Mouse (Mus musculus) 3134 (cell line): ENCODE measurements around the gene Bean1.

Source experiments
- DNase-seq: peaks from one replicate; pipeline ENCODE4 v3.0.0-alpha.2; 2011; ENCODE audit warnings: low spot score; ENCODE audit not compliant: insufficient read length; ENCODE audit errors: extremely low read depth

Bean1 gene

DNA sequence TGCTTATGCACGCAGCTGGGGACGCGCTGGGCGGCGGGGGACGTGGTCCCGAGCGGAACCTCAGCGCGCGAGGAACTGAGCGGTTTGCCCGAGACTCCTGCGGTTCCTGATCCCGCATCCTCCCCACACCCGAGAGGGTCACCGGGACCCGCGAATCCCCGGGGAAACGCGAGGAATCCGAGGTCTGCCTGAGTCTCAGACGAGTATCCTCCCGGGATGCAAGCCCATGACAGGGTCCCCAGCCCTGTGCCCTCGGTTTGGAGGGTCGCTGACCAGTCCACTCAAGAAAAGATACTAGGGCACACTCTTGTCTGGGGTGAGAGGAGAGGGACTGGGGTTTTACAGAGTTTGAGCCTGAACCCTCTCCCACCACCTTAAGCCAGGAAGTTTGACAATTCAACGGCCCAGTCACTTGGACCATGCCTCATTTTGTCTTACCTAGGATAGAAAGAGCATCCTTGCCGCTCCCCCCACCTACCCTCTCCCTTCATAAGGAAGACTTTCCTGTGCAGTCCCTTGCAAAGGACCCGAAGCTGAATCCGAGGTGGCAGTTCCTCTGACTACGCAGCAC is 893 bp downstream of the Bean1 start:
- no peak for DNase-seq

DNA sequence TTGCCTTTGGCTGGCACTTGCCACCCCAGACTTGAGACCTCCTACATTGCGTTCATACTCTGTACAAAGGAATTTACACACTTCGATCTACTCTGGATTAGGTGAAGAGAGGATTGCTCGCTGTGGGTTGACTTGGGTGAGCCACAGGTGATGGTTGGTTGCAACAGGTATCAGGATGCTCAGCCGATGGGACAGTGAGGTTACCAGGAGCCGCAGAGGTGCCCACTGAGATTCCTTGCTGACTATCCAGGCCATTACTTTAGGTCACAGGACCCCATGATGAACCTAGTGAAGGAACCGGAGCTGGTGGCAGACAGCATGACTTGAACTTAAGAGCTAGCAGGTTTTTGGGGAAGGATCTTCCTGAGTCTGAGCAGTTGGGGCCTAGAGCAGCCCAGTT is 2.2 kb downstream of the Bean1 start:
- no peak for DNase-seq

DNA sequence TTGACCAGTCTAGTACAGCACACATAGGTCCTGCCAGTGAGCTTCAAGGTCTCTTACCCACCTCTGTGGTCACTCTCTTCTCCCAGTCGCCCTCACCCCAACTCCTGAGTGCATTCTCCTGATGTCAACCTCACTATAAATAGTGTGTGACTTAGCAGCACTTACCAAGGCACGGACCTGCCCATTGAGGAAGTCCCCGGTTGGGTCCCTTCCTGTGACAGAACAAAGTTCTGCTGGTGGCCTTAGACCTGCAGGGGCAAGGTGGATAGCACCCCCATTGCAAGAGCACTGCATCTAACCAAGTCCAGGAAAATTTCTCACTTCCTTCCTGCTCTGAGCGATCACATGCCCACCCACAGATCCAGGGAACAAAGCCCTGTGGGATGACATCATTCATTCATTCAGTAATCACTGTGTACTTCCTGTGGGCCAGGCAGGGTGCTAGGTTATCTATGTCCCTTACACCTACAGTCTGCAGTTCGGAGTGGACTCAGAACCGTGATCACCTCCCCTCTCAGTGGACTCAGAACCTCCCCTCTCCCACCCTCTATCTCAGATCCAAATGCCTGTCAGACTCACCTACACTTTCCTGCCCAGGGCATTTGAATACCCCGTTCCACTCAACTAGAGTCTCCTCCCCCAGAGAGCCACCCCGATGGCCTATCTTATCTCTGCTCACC is 5.7 kb downstream of the Bean1 start:
- DNase-seq: no peak

DNA sequence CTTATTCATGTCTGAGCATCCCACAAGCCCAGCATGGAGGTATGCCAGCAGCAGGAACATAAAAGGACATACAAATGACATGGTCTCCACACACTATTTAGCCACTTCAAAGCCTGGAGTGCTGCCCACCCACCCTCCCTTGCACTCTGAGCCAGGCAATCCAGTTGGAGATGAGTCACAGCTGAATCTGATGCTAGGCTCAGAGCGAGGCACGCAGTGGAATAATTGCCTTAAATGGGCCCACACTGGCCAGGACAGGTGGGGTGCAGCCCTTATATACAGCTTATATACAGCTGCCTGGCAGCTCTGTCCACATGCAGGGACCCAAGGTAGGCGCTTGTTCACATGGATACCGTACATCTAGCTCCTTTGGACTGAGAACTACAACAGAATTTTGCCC is 6.8 kb downstream of the Bean1 start:
- DNase-seq: no peak

GRCm38 (mm10) chr8:104184905-104185304 is 14.7 kb downstream of the Bean1 start:
- DNase-seq: no peak

DNA sequence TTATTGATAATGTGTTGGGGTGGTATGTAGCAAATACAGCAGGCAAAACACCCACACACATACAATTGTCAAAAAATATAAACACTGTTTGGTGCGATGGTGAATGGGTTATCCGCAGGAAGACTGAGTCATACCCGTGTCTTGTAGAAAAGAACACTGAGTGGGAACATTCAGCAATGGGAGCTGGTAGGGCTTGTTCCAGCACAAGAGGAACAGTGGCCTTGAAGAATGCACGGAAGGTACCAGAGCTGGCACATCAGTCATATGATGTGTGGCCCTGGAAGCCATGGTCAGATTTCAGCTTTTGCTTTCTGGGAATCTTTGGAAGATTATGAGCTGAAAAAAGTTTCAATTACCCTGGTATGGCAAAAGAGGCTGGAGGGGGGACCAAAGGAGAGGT is 16.6 kb downstream of the Bean1 start:
- no peak for DNase-seq

- no peak for DNase-seq
These were observed 17.4 kb downstream of the Bean1 start for GRCm38 (mm10) chr8:104187622-104188021.

DNA sequence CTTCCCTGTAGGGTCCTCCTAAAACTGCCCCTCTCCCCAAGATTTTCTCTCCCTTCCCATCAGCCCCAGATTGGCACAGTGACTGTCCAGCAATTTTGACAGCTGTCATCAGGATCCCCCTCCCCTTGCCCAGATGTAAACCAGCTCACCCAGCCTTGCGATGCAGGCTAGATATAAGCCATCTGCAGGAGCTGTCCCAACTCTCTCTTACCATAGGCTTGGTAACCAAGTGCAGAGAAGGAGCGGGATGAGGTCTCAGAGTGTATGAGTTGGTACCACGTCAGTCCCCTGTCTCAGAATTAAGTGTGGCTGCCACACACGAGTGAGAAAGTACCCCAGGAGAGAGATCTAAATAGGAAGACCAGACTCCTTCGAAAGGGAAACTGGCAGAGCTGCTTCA is 18.2 kb downstream of the Bean1 start:
- no peak for DNase-seq

DNA sequence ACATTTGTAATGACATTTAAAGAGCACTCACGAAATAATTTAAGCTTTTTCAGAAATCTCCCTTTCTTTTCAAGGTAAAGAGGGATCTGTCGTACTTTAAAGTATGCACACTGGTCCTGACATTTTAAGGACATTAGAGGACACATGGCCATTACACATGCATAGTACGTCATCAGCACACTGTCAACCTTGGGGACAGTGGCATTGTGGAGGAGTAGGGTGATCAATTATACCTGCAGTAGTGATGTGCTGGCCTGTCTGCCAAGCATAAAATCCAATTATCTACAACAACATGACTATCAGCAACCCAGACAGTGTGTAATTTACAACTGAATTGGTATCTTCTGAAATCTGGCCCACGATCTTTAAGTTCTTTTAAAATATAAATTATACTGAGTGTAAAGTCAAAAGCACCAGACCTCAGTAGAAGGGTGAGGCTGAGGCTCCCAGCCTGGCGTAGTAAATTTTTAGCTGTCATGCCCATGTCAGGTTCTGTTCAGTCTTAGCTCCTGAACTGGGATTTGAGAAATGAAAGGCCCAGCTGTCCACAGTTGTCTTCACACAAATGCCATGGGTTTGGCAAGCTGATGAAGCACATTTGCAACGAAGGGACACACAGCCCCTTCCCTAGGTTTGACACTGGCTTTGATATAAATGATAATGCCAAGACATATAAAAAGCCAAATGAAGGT is 20.7 kb downstream of the Bean1 start:
- DNase-seq: no peak

GRCm38 (mm10) chr8:104191496-104191895 is 21.3 kb downstream of the Bean1 start:
- DNase-seq: no peak

DNA sequence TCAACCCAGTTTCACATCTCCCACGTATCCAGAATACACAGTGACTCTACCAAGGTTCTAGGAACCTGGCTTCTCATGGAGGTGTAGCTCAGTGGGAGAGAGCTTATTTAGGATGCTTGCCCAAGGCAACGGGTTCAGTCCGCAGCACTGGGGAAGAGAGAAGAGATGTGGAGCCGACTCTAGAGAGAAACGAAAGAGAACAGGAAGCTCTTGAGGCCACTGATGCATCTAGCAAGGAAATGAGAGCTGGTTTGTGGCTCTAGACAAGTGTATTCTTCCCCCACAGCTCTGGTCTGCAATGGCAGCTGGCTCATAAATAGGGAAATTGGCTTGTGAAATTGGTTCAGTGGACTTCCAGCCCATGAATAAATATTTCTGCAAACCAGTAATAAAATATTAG is 29.6 kb downstream of the Bean1 start:
- no peak for DNase-seq

GRCm38 (mm10) chr8:104201622-104202021 is 31.4 kb downstream of the Bean1 start:
- no peak for DNase-seq

GRCm38 (mm10) chr8:104202320-104202719 is 32.1 kb downstream of the Bean1 start:
- DNase-seq: no peak

DNA sequence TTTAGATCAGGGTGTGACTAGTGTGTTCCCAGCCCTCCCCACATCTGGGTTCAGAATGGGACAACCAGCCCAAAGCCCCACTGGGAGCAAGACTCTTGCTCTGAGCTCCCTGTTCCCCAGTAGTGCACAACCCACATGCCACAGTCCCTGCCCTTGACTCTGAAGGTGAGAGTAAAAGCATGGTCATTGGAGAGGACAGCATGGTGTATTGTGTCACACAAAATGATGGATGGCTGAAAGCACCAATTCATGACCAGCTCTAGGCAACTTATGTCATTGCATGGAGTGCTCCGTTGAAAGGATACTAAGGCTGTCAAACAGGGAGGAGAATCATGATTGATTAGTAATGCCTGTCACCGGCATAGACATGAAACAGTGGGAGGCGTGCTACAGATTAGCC is 35.0 kb downstream of the Bean1 start:
- no peak for DNase-seq

- no peak for DNase-seq
These were observed 47.4 kb downstream of the Bean1 start for GRCm38 (mm10) chr8:104217601-104218000.

DNA sequence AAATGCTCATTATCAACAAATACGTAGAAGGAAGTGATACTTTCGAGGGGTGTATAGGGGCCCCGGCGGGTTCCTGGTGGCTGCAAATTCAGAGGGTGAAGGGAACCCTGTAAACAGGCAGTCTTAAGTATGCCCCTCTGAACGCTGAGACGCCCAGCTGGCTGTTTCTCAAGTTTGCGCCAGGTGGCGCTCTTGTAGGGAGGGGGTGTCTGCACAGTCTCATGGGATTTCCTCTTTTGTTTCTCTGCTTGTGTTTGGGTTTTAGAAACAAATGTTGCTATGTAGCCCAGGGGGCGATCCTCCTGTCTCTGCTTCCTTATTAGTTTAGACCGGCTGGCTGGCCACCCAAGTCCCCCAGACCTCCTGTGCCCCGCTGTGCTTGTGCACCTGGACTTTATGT is 48.8 kb downstream of the Bean1 start:
- DNase-seq: peak; percentile 20

- DNase-seq: no peak
These were observed 49.6 kb downstream of the Bean1 start for GRCm38 (mm10) chr8:104219806-104220205.

DNA sequence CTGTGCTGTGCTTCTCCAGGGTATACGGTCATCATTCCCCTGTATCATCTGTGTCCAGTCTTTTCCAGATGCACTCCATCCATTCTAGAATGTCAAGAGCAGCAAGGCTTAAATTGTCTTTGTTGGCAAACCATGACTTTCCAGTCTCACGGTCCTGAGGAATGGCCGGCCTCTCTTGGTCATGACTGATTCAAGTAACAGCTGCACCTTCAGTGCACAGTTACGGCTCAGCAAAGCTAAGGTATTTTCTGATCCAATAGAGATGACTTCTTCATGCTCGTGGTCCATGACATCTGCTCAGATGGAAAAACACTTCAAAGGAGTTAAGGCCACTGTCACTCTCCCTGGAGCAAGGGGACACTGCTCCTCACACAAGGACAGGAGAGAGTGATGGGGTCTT is 56.8 kb downstream of the Bean1 start:
- no peak for DNase-seq

DNA sequence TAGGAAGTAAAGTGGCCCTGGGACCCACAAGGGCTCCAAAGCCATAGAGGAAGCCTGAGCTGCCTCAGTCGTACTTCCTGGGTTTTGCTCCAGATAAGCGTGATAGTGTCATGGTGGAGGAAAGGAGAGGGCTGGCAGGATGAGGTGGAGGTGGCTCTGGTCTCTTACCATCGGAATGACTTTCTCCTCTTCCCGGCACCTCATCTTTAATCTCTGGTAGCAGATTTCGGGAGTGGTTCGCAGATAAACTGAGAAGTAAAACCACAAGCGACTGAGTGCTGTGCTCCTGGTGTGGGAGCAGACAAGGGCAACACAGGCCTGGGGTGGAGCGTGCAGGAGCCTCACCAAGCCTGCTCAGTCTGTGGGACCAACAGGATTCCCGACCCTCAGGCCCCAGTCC is 60.1 kb downstream of the Bean1 start:
- DNase-seq: no peak

DNA sequence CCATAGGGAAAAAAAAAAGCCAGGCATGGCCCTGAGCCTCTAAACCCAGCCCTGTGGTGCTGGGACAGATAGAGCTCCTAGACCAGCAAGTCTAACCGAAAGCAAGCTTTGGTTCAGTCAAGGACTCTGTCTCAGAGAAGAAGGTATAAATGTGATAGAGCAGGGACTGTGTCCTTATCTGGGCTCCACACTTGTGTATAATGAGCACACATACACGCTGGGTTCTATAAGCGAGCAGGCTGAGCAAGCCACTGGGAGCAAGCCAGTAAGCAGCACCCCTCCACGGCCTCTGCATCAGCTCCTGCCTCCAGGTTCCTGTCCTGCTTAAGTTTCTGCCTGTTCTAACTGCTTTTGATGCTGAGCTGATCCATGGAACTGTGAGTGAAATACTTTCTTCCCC is 61.8 kb downstream of the Bean1 start:
- no peak for DNase-seq

- no peak for DNase-seq
These were observed 62.7 kb downstream of the Bean1 start for GRCm38 (mm10) chr8:104232919-104233318.

GRCm38 (mm10) chr8:104234573-104234972 is 64.3 kb downstream of the Bean1 start:
- no peak for DNase-seq
